Mouse (Mus musculus): Measurements from ENCODE around the gene B3gnt4. TPM values are rescaled to one million over a fixed set of nuclear protein-coding genes. Genes with fewer than 3 reads are reported as not detected.

B3gnt4 gene
- total RNA-seq, 1 experiment from 2014 or later = not detected

DNA sequence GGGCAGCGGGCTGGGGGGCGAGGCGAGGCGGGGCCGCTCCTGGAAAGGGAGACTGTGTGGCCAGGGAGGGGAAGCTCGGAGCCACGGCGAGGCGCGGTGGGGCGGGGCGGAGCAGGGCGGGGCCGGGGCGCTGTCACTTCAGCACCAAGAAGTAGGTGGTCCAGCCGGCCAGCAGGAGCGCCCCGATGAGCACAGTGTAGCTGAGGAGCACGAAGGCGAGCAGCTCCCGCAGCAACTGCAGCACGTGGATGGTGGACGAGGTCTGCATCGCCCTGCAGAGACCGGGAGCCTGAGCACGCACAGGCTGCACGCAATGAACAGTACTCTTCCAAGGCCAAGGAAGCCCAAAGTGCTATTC is 14.1 kb downstream of the B3gnt4 start:
- ATAC-seq (replicated peaks; ENCODE audit: insufficient number of reproducible peaks, low FRiP score, low TSS enrichment, poor library complexity, severe bottlenecking) = peak; percentile 60

DNA sequence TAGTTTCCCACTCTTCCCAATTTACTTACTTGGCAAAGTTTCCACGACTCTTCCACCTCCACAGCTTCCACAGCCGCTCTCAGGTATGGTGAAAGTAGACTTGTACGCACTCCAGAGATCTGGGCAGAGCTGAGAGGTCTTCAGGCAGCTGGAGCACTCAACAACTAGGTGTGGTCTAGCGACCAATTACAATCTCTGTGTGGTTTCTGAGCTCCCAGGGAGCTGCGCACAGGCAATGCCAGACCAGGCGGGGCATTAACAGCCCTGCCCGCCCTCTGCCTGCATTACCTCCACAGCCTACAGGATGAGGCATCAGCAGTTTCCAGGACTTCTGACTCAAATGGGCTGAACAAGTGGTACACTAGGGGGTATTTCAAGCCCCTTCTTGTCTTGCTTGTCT is 15.0 kb downstream of the B3gnt4 start, which contains the start of gene Gm49027:
Gene Gm49027 (minus strand): TSS at position 208 of the 400 bp plus-strand sequence.
- no peak for ATAC-seq (replicated peaks; ENCODE audit: insufficient number of reproducible peaks, low FRiP score, low TSS enrichment, poor library complexity, severe bottlenecking)

DNA sequence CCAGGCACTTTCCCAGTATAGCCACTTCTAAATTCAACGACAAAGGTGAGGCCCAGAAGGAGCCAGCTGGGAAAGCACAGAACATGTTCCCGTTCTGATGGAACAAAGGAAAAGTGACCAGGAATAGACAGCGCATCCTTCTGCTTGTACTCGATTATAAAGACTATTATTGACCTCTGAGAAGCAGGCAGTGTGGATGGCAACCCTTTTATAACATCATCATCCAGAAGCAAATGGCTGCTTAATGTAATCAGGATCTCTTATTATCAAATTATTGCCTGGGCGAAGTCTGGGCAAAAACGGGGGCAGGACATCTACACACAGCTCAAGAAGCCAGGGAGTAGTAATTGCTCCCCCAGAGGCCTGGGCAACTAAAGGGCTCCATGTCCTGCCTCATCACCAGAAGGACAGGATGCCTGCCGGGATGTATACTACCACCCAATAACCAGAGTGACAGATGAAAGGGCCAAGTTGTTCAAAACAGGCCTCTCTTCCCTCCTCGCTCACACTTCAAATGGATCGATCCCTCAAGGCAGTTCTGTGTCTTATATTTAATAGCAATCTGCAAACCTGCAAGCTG is 15.7 kb downstream of the B3gnt4 start:
- ATAC-seq (replicated peaks; ENCODE audit: insufficient number of reproducible peaks, low FRiP score, low TSS enrichment, poor library complexity, severe bottlenecking) = no peak

DNA sequence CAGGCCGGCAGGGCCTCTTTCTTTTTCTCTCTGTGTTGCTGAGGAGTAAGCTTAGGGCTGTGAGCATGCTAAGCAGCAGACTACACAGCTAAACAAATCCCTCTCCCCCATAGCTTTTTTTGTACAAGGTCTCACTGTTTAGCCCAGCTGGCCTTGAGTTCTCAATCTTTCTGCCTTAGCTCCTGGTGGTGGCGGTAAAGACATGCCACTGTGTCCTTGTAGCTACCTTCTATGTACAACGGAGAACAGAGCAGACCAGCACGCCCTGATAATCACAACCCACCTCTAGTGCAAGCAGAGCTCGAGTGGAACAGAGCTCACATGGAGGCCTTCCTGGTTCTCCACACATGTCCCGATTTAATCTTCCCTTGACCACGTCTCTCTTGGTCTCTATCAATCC is 18.4 kb downstream of the B3gnt4 start:
- ATAC-seq (replicated peaks; ENCODE audit: insufficient number of reproducible peaks, low FRiP score, low TSS enrichment, poor library complexity, severe bottlenecking) = no peak

DNA sequence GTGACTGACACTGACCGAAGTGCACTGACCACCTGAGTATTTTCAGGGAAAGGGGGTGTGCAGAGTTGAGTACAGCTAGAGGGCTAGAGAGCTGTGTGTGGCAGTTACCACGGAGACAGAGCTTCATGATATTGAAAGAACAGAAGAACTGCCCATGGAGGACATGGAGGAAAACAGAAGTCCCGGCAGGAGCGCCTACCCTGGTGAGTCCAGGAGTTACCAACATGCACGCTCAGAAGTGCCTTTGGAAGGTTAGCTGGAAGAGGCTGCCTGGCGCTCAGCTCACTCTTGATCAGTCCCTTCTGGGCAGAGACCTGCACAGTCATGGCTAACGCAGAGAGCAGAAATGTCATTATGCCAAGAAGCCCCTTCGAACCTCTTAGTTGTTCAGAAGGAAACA is 19.8 kb downstream of the B3gnt4 start:
- no peak for ATAC-seq (replicated peaks; ENCODE audit: insufficient number of reproducible peaks, low FRiP score, low TSS enrichment, poor library complexity, severe bottlenecking)

DNA sequence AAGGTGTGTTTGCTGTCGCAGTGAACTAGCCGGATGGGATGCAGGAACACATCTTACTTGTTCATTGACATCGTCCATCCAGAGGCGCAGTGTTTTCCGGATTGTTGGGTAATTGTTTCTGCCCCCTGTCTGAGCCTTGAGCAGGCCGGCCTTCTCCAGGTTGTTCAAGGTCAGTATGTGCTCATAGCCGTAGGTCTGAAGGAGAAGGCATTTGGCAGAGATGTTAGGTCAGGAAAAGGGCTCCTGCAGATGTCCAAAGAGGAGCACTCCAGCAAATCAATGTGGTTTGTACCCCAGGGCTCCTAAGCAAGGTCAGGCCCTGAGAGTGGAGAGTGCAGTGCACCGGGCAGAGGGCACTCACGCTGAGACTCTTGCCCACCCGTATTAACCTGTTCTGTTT is 23.5 kb downstream of the B3gnt4 start:
- ATAC-seq (replicated peaks; ENCODE audit: insufficient number of reproducible peaks, low FRiP score, low TSS enrichment, poor library complexity, severe bottlenecking) = no peak

DNA sequence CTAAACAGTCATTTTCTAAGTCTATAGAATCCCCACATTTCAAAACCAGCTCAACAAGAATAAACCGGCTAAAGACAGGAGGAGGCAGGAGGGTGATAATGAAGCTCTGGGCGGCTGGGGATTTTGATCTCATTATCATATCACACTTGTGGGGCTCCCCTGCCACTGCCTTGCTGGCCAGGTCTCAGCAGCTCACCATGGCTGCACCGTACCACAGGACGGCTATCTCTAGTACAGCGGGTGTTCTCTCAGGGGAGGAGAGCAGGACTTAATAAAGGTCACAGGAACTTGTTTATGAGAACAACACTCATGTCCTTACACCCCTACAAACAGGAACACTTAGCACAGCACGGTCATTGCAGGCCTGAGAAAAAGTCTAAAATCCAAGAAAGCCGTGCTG is 45.4 kb downstream of the B3gnt4 start:
- no peak for ATAC-seq (replicated peaks; ENCODE audit: insufficient number of reproducible peaks, low FRiP score, low TSS enrichment, poor library complexity, severe bottlenecking)

DNA sequence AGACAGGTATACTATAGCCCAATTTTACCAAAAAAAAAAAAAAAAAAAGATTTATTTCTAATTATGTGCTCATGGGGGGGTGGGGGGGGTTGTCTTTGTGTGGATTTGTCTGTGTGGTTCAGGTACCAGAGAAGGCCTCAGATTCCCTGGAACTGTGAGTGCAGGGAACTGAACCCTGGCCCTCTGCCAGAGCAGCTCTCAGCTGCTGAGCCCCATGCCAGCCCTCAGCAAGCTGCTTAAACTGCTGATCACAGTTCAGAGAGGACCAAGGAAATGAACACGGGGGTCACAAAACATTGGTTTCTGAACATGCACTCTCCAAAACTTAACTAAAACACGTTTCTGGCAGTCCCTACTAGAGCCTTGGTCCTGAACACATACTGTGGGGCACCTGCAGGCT is 46.2 kb downstream of the B3gnt4 start:
- no peak for ATAC-seq (replicated peaks; ENCODE audit: insufficient number of reproducible peaks, low FRiP score, low TSS enrichment, poor library complexity, severe bottlenecking)

DNA sequence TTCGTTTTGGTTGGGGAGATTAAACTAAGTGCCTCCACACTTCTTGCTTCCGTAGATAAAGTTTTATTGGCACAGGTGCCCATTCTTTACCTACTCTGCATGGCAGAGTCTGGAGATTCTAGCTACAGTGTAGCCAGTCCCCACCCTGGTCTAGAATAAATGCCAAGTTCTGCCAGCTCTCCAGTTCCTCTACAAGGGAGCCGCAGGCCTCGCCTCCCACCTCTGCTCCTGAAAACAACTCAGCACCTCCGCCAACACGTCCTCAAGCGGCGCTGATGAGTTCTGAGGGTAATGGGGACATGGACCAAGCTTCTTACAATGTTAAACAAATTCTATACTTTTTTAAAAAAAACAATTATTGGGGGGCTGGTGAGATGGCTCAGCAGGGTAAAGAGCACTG is 49.3 kb downstream of the B3gnt4 start:
- ATAC-seq (replicated peaks; ENCODE audit: insufficient number of reproducible peaks, low FRiP score, low TSS enrichment, poor library complexity, severe bottlenecking) = no peak

DNA sequence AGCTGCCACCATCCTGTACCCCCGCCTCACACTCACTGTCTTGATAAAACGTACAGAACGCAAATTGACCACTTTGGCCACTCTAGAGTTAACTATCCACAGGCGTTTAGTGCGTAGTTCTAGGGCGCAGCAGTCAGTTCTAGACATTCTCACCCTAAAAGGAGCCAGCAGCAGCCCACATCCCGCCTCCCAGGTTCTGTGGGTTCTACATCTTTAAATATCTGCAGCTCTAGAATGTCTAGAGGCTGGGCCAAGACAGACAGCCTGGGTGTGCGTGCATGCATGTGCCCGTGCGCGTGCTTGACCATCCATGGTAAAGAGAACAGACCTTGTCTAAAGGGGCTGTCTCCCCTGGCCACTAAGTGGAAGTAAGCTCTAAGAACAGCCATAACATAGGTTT is 50.9 kb downstream of the B3gnt4 start:
- ATAC-seq (replicated peaks; ENCODE audit: insufficient number of reproducible peaks, low FRiP score, low TSS enrichment, poor library complexity, severe bottlenecking) = no peak

Other genes starting within 250 kb of the B3gnt4 start
- gene Bcl7a, start 166.6 kb upstream of the B3gnt4 start, total RNA-seq (2017) = 1.3 to 5.0 TPM (median 2.7 TPM) in 3 replicates
- 17.5 to 37.6 TPM (median 22.9 TPM) in 3 replicates for gene Mlxip, start 115.7 kb upstream of the B3gnt4 start, total RNA-seq (2017)
- 0.95 TPM in 1 of 3 replicates, not detected in the others for gene Lrrc43, start 21.2 kb upstream of the B3gnt4 start, total RNA-seq (2017)
- gene Il31, start 21.0 kb upstream of the B3gnt4 start, total RNA-seq (2017) = not detected in 3 replicates
- gene Diablo, start 13.7 kb downstream of the B3gnt4 start, total RNA-seq (2017) = 50.6 to 65.7 TPM (median 53.4 TPM) in 3 replicates
- 5.7 TPM in 1 of 3 replicates, not detected in the others for gene Gm49027, start 15.0 kb downstream of the B3gnt4 start, total RNA-seq (2017)
- gene Vps33a, start 62.6 kb downstream of the B3gnt4 start, total RNA-seq (2017) = 21.2 to 31.5 TPM (median 21.2 TPM) in 3 replicates
- 187 to 211 TPM (median 206 TPM) in 3 replicates for gene Clip1, start 174.2 kb downstream of the B3gnt4 start, total RNA-seq (2017)
- gene Zcchc8, start 210.6 kb downstream of the B3gnt4 start, total RNA-seq (2017) = 85.0 to 187 TPM (median 163 TPM) in 3 replicates
- 452 to 482 TPM (median 480 TPM) in 3 replicates for gene Rsrc2, start 239.0 kb downstream of the B3gnt4 start, total RNA-seq (2017)
- gene Kntc1, start 239.3 kb downstream of the B3gnt4 start, total RNA-seq (2017) = 1.2 TPM in 1 of 3 replicates, not detected in the others

All from monocyte, adult 5-6 weeks (primary cell).